Mouse (Mus musculus) heart, postnatal 0 days (tissue): ENCODE data around the gene Hist1h3a.
A peak's percentile ranks its signal among the peaks of the same experiment; 100 is the strongest.

ENCODE experiments used
- CTCF ChIP-seq: IDR thresholded peaks from 2 replicates; pipeline ENCODE4 v1.5.1; 2016; ENCODE audit warnings: antibody characterized with exemption, control low read depth, low read depth
- EP300 ChIP-seq: IDR thresholded peaks from 2 replicates; pipeline ENCODE4 v1.6.1; 2016; ENCODE audit warnings: antibody characterized with exemption, low read depth

DNA sequence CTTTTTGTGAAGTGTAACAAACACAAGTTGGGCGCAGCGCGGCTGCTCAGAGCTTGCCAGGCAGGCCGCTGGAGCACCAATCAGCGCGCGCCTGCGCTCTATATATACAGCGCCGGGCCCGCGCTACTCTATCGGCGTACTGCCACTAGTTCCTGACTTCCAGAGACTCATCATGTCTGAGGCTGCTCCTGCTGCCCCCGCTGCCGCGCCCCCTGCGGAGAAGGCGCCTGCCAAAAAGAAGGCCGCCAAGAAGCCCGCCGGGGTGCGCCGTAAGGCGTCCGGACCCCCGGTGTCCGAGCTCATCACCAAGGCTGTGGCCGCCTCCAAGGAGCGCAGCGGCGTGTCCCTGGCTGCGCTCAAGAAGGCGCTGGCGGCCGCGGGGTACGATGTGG is 23.5 kb downstream of the Hist1h3a start, which contains the start of gene Hist1h1c:
- TF ChIP-seq CTCF (no peak), EP300 (peak; percentile 61)
